Mouse (Mus musculus) liver, postnatal 0 days (tissue): ENCODE measurements around the gene Trim9.

Experiments
- CTCF ChIP-seq: sonication (generic); IDR thresholded peaks from 2 replicates; pipeline ENCODE4 v1.5.1; 2016; ENCODE audit warnings: antibody characterized with exemption, low read depth
- EP300 ChIP-seq: IDR thresholded peaks from 2 replicates; pipeline ENCODE4 v1.6.1; 2016; ENCODE audit warnings: antibody characterized with exemption, low read depth, mild to moderate bottlenecking

GRCm38 (mm10) chr12:70372874-70373273 lies 25.5 kb upstream of the Trim9 start:
- no peak for TF ChIP-seq CTCF
- no peak for TF ChIP-seq EP300
